Mouse (Mus musculus): ENCODE data around the gene Il10rb.

- TF ChIP-seq E2F4 (IDR thresholded peaks at IDR 0.05; ENCODE audit: insufficient replicate concordance, low read depth, low read length) (no peak), CHD2 (IDR thresholded peaks at IDR 0.05; ENCODE audit: low read length) (no peak), RCOR1 (conservative IDR thresholded peaks at IDR 0.05; ENCODE audit: low read depth, low read length) (no peak), PAX5 (IDR thresholded peaks at IDR 0.05; ENCODE audit: low read length) (no peak), UBTF (IDR thresholded peaks at IDR 0.05; ENCODE audit: low read depth, low read length) (no peak), POLR2A (IDR thresholded peaks at IDR 0.05; ENCODE audit: low read depth, low read length) (no peak), MAZ (IDR thresholded peaks at IDR 0.05; ENCODE audit: low read depth, low read length) (no peak), ZNF384 (IDR thresholded peaks at IDR 0.05; ENCODE audit: low read depth, low read length) (no peak), CTCF (conservative IDR thresholded peaks at IDR 0.05 in 1 of 2, IDR thresholded peaks at IDR 0.05 in 1 of 2; ENCODE audit: low read depth in 2 of 2, low read length in 2 of 2) (no peak), MXI1 (IDR thresholded peaks at IDR 0.05; ENCODE audit: low read depth, low read length) (no peak), MAFK (IDR thresholded peaks at IDR 0.05; ENCODE audit: insufficient replicate concordance, low read length) (no peak)
Observed at GRCm38 (mm10) chr16:91418531-91418930, 12.6 kb downstream of the Il10rb start.

All from CH12.LX (cell line).